Mouse (Mus musculus) olfactory bulb, adult 2 months (tissue): ENCODE data around the gene Gm42669. TPM values are rescaled to one million over a fixed set of nuclear protein-coding genes. Genes with fewer than 3 reads are reported as not detected.

Experiments
- H3K27ac ChIP-seq: fragments of 200-500 bp; 2 replicates; pipeline ENCODE4 v1.5.1; 2012; ENCODE audit warnings: low read depth, low read length; ENCODE audit not compliant: insufficient read depth
- H3K4me1 ChIP-seq: fragments of 200-500 bp; 2 replicates; pipeline ENCODE4 v1.6.1; 2012; ENCODE audit warnings: low read length; ENCODE audit not compliant: control insufficient read depth, insufficient read depth
- H3K4me3 ChIP-seq: fragments of 200-500 bp; 2 replicates; pipeline ENCODE4 v1.5.1; 2012; ENCODE audit warnings: mild to moderate bottlenecking, low read depth, low read length, moderate library complexity; ENCODE audit not compliant: insufficient read depth
- CTCF ChIP-seq: fragments of 200-500 bp; IDR thresholded peaks from 2 replicates; pipeline ENCODE4 v1.5.1; 2012; ENCODE audit warnings: low read depth, mild to moderate bottlenecking, low read length, moderate library complexity; ENCODE audit not compliant: insufficient read depth
- POLR2A ChIP-seq: fragments of 200-500 bp; IDR thresholded peaks from 2 replicates; pipeline ENCODE4 v1.6.1; 2012; ENCODE audit warnings: mild to moderate bottlenecking, low read depth, low read length, moderate library complexity; ENCODE audit not compliant: insufficient read depth
- WGBS: fragments of 180-500 bp; shearing (Covaris S2); methylation state at CpG from one replicate; pipeline ENCODE4 v1.1.7; 2018; 5-methylcytosine and 5-hydroxymethylcytosine counted together
- polyA plus RNA-seq: library from polyadenylated mRNA; stranded (reverse); fragments of >200 nt; gene quantifications from 2 replicates; pipeline ENCODE4 v1.2.4, GENCODE M21; 2012; ENCODE audit warnings: low replicate concordance; ENCODE audit not compliant: missing spikeins, insufficient read depth, insufficient read length

Gene Gm42669
- polyA plus RNA-seq, 1 experiment, result not detected

GRCm38 (mm10) chr5:107496047-107496446, 11.4 kb upstream of the Gm42669 start:
- H3K27ac ChIP-seq, result no peak overlapping the region
- 83% methylated on average over 2 of the region's 2 CpGs for WGBS

GRCm38 (mm10) chr5:107497519-107498501, 9.6 kb upstream of the Gm42669 start:
- WGBS, result 18% methylated on average over 10 of the region's 10 CpGs
- Histone ChIP-seq H3K4me3 (peak overlapping the region; percentile 12; the same call in 1 of the 2 replicates), H3K27ac (peak overlapping the region; percentile 79), H3K4me1 (no peaks in the 10 kb centered on the region)
- TF ChIP-seq POLR2A (no peak), CTCF (no peak)

More at GRCm38 (mm10) chr5:107496047-107496446, 11.4 kb upstream of the Gm42669 start:
- TF ChIP-seq CTCF (no peak), POLR2A (no peak)
- Histone ChIP-seq H3K4me1 (no peaks in the 10 kb centered on the region), H3K4me3 (no peak overlapping the region)

- 44% methylated on average over 5 of the region's 5 CpGs for WGBS
- H3K4me1 ChIP-seq, result no peaks in the 10 kb centered on the region; the same call in 1 of the 2 replicates
- H3K4me3 ChIP-seq, result 0 out of 2 replicates have a peak overlapping the region, but pooled peaks have one; percentile 20
- H3K27ac ChIP-seq, result no peak overlapping the region
- no peak for TF ChIP-seq CTCF
- TF ChIP-seq POLR2A, result no peak
Observed at GRCm38 (mm10) chr5:107498806-107499310, 8.6 kb upstream of the Gm42669 start.

- TF ChIP-seq CTCF (no peak), POLR2A (no peak)
- no peaks in the 10 kb centered on the region; the same call in 1 of the 2 replicates for H3K4me1 ChIP-seq
- H3K27ac ChIP-seq, result no peak overlapping the region
- H3K4me3 ChIP-seq, result no peak overlapping the region
- WGBS, result 78% methylated on average over 5 of the region's 5 CpGs
Observed at GRCm38 (mm10) chr5:107499891-107500535, 7.4 kb upstream of the Gm42669 start.

- no peak for TF ChIP-seq CTCF
- H3K4me3 ChIP-seq, result no peak overlapping the region
- WGBS, result 74% methylated on average over 1 of the region's 1 CpGs
- H3K27ac ChIP-seq, result no peak overlapping the region
- no peaks in the 10 kb centered on the region; the same call in 1 of the 2 replicates for H3K4me1 ChIP-seq
Observed at GRCm38 (mm10) chr5:107500741-107501140, 6.7 kb upstream of the Gm42669 start.

GRCm38 (mm10) chr5:107510503-107510902, 3.1 kb downstream of the Gm42669 start:
- 93% methylated on average over 10 of the region's 10 CpGs for WGBS
- Histone ChIP-seq H3K4me1 (no peaks in the 10 kb centered on the region), H3K4me3 (no peak overlapping the region), H3K27ac (no peak overlapping the region)
- TF ChIP-seq POLR2A (no peak), CTCF (no peak)

GRCm38 (mm10) chr5:107511326-107511725, 3.9 kb downstream of the Gm42669 start:
- Histone ChIP-seq H3K4me3 (no peak overlapping the region), H3K27ac (no peak overlapping the region), H3K4me1 (no peaks in the 10 kb centered on the region)
- 56% methylated on average over 2 of the region's 2 CpGs for WGBS
- TF ChIP-seq CTCF, result no peak
- no peak for TF ChIP-seq POLR2A

- Histone ChIP-seq H3K4me1 (no peaks in the 10 kb centered on the region), H3K27ac (no peak overlapping the region), H3K4me3 (no peak overlapping the region)
- WGBS, result 50% methylated on average over 7 of the region's 7 CpGs
- no peak for TF ChIP-seq POLR2A
- no peak for TF ChIP-seq CTCF
Observed at GRCm38 (mm10) chr5:107513583-107513982, 6.2 kb downstream of the Gm42669 start.

GRCm38 (mm10) chr5:107515453-107515852, 8.0 kb downstream of the Gm42669 start:
- TF ChIP-seq CTCF (no peak), POLR2A (no peak)
- Histone ChIP-seq H3K4me1 (no peaks in the 10 kb centered on the region), H3K27ac (no peak overlapping the region), H3K4me3 (no peak overlapping the region)
- 97% methylated on average over 3 of the region's 3 CpGs for WGBS
